Mouse (Mus musculus) MEL (cell line): ENCODE data around the gene Tmem240. TPM values are rescaled to one million over a fixed set of nuclear protein-coding genes. Genes with fewer than 3 reads are reported as not detected.

Experiments
- DNase-seq: peaks from one replicate; pipeline ENCODE4 v3.0.0; 2011; ENCODE audit warnings: low read depth, low spot score
- H3K27ac ChIP-seq: 2 replicates; pipeline ENCODE4 v1.5.1; 2012; ENCODE audit warnings: low read depth, mild to moderate bottlenecking, control low read depth, low read length, moderate library complexity; ENCODE audit not compliant: control insufficient read depth
- H3K27me3 ChIP-seq, 2 experiments: fragments of 150-350 bp in 1 of 2; sonication (generic) in 1 of 2; 2 replicates each; pipeline ENCODE4 v1.6.1; 2012; ENCODE audit warnings: low read length in 2 of 2, mild to moderate bottlenecking in 2 of 2, improper control_type of control experiment in 1 of 2, moderate library complexity in 1 of 2; ENCODE audit not compliant: insufficient read depth in 2 of 2, control insufficient read depth in 1 of 2
- H3K36me3 ChIP-seq, 2 experiments: 2 replicates each; pipeline ENCODE4 v1.6.1; 2012 to 2014; ENCODE audit warnings: low read length in 2 of 2, improper control_type of control experiment in 1 of 2, inconsistent platforms in 1 of 2, mild to moderate bottlenecking in 1 of 2; ENCODE audit not compliant: insufficient read depth in 2 of 2, control insufficient read depth in 1 of 2
- H3K4me1 ChIP-seq, 2 experiments: fragments of 150-350 bp in 1 of 2; sonication (generic) in 1 of 2; 2 replicates each; pipeline ENCODE4 v1.6.1; 2012; ENCODE audit warnings: low read length in 2 of 2, improper control_type of control experiment in 1 of 2, mild to moderate bottlenecking in 1 of 2; ENCODE audit not compliant: insufficient read depth in 2 of 2, control insufficient read depth in 1 of 2
- H3K4me3 ChIP-seq, 2 experiments: fragments of 150-350 bp in 1 of 2; sonication (generic) in 1 of 2; 2 replicates each; pipeline ENCODE4 v1.5.1; 2012; ENCODE audit warnings: low read depth in 2 of 2, low read length in 2 of 2, mild to moderate bottlenecking in 2 of 2, moderate library complexity in 2 of 2, control low read depth in 1 of 2, improper control_type of control experiment in 1 of 2; ENCODE audit not compliant: control insufficient read depth in 1 of 2, insufficient read depth in 1 of 2
- H3K79me2 ChIP-seq: 2 replicates; pipeline ENCODE4 v1.6.1; 2012; ENCODE audit warnings: mild to moderate bottlenecking, low read length, moderate library complexity; ENCODE audit not compliant: control insufficient read depth, poor library complexity, insufficient read depth
- H3K9ac ChIP-seq: 2 replicates; pipeline ENCODE4 v1.6.1; 2012; ENCODE audit warnings: low read depth, mild to moderate bottlenecking, control low read depth, low read length, moderate library complexity; ENCODE audit not compliant: control insufficient read depth, poor library complexity, severe bottlenecking
- H3K9me3 ChIP-seq: fragments of 150-350 bp; sonication (generic); replicated peaks from 2 replicates; pipeline ENCODE4 v1.6.1; 2012; ENCODE audit warnings: mild to moderate bottlenecking, low read length, improper control_type of control experiment, moderate library complexity; ENCODE audit not compliant: insufficient read depth
- BHLHE40 ChIP-seq: IDR thresholded peaks from 2 replicates; pipeline ENCODE4 v1.6.1; 2012; ENCODE audit warnings: low read depth, mild to moderate bottlenecking, inconsistent platforms, low read length, improper control_type of control experiment, borderline replicate concordance
- CHD1 ChIP-seq: IDR thresholded peaks from 2 replicates; pipeline ENCODE4 v1.6.1; 2012; ENCODE audit warnings: low read depth, mild to moderate bottlenecking, inconsistent platforms, low read length, improper control_type of control experiment
- CHD2 ChIP-seq: IDR thresholded peaks from 2 replicates; pipeline ENCODE4 v1.6.1; 2011; ENCODE audit warnings: low read length, improper control_type of control experiment
- CTCF ChIP-seq, 3 experiments: IDR thresholded peaks in 2 of 3; conservative IDR thresholded peaks in 1 of 3; 2 replicates each; pipeline ENCODE4 v1.5.1; 2011 to 2012; ENCODE audit warnings: low read length in 3 of 3, low read depth in 2 of 3, mild to moderate bottlenecking in 2 of 3, improper control_type of control experiment in 1 of 3, inconsistent platforms in 1 of 3, mixed read lengths in 1 of 3, moderate library complexity in 1 of 3; ENCODE audit not compliant: control insufficient read depth in 1 of 3, insufficient read depth in 1 of 3, poor library complexity in 1 of 3, severe bottlenecking in 1 of 3
- E2F4 ChIP-seq: IDR thresholded peaks from 2 replicates; pipeline ENCODE4 v1.6.1; 2011; ENCODE audit warnings: low read depth, low read length, improper control_type of control experiment, borderline replicate concordance
- ETS1 ChIP-seq: IDR thresholded peaks from 2 replicates; pipeline ENCODE4 v1.6.1; 2012; ENCODE audit warnings: low read depth, mild to moderate bottlenecking, inconsistent platforms, low read length, improper control_type of control experiment, moderate library complexity
- GATA1 ChIP-seq: IDR thresholded peaks from 2 replicates; pipeline ENCODE4 v1.6.1; 2011; ENCODE audit warnings: low read depth, low read length, improper control_type of control experiment
- HCFC1 ChIP-seq: IDR thresholded peaks from 2 replicates; pipeline ENCODE4 v1.6.1; 2012; ENCODE audit warnings: low read depth, mild to moderate bottlenecking, inconsistent platforms, low read length, improper control_type of control experiment, moderate library complexity
- KAT2A ChIP-seq: conservative IDR thresholded peaks from 2 replicates; pipeline ENCODE4 v1.6.1; 2012; ENCODE audit warnings: low read depth, low read length, improper control_type of control experiment, inconsistent platforms
- MAFK ChIP-seq: IDR thresholded peaks from 2 replicates; pipeline ENCODE4 v1.6.1; 2011; ENCODE audit warnings: low read depth, mild to moderate bottlenecking, low read length, improper control_type of control experiment, borderline replicate concordance
- MAX ChIP-seq: IDR thresholded peaks from 2 replicates; pipeline ENCODE4 v1.6.1; 2011; ENCODE audit warnings: low read length, improper control_type of control experiment
- MAZ ChIP-seq: IDR thresholded peaks from 2 replicates; pipeline ENCODE4 v1.6.1; 2012; ENCODE audit warnings: low read depth, mild to moderate bottlenecking, inconsistent platforms, low read length, improper control_type of control experiment
- MEF2A ChIP-seq: IDR thresholded peaks from 2 replicates; pipeline ENCODE4 v1.6.1; 2014; ENCODE audit warnings: low read depth, mild to moderate bottlenecking, inconsistent platforms, low read length, improper control_type of control experiment; ENCODE audit not compliant: poor library complexity, insufficient replicate concordance, severe bottlenecking; ENCODE audit errors: extremely low read depth
- MYB ChIP-seq: IDR thresholded peaks from 2 replicates; pipeline ENCODE4 v1.6.1; 2011; ENCODE audit warnings: mild to moderate bottlenecking, low read depth, low read length, improper control_type of control experiment
- NRF1 ChIP-seq: IDR thresholded peaks from 2 replicates; pipeline ENCODE4 v1.6.1; 2014; ENCODE audit warnings: low read depth, mild to moderate bottlenecking, inconsistent platforms, low read length, improper control_type of control experiment, moderate library complexity; ENCODE audit not compliant: poor library complexity, insufficient read depth, severe bottlenecking
- POLR2AphosphoS5 ChIP-seq: IDR thresholded peaks from 2 replicates; pipeline ENCODE4 v1.6.1; 2012; ENCODE audit warnings: low read depth, borderline replicate concordance, mild to moderate bottlenecking, inconsistent platforms, low read length, moderate library complexity, mixed read lengths
- RAD21 ChIP-seq: IDR thresholded peaks from 2 replicates; pipeline ENCODE4 v1.6.1; 2011; ENCODE audit warnings: mild to moderate bottlenecking, low read depth, low read length, improper control_type of control experiment
- SIN3A ChIP-seq: IDR thresholded peaks from 2 replicates; pipeline ENCODE4 v1.6.1; 2012; ENCODE audit warnings: low read length, improper control_type of control experiment, inconsistent platforms
- SMC3 ChIP-seq: IDR thresholded peaks from 2 replicates; pipeline ENCODE4 v1.6.1; 2011; ENCODE audit warnings: low read depth, low read length, improper control_type of control experiment
- TAL1 ChIP-seq: IDR thresholded peaks from 2 replicates; pipeline ENCODE4 v1.6.1; 2012; ENCODE audit warnings: mild to moderate bottlenecking, inconsistent platforms, low read length, moderate library complexity, mixed read lengths
- TBP ChIP-seq: IDR thresholded peaks from 2 replicates; pipeline ENCODE4 v1.8.0; 2011; ENCODE audit warnings: low read depth, low read length, improper control_type of control experiment
- TCF12 ChIP-seq: IDR thresholded peaks from 2 replicates; pipeline ENCODE4 v1.6.1; 2014; ENCODE audit warnings: low read depth, mild to moderate bottlenecking, inconsistent platforms, low read length, improper control_type of control experiment, moderate library complexity
- USF1 ChIP-seq: IDR thresholded peaks from 2 replicates; pipeline ENCODE4 v1.6.1; 2014; ENCODE audit warnings: low read depth, mild to moderate bottlenecking, inconsistent platforms, low read length, improper control_type of control experiment, moderate library complexity
- USF2 ChIP-seq, 2 experiments: IDR thresholded peaks; 2 replicates each; pipeline ENCODE4 v1.6.1; 2011 to 2012; ENCODE audit warnings: improper control_type of control experiment in 2 of 2, low read length in 2 of 2, borderline replicate concordance in 1 of 2, inconsistent platforms in 1 of 2, low read depth in 1 of 2, mild to moderate bottlenecking in 1 of 2; ENCODE audit not compliant: insufficient read depth in 1 of 2
- ZC3H11A ChIP-seq: IDR thresholded peaks from 2 replicates; pipeline ENCODE4 v1.6.1; 2012; ENCODE audit warnings: low read depth, mild to moderate bottlenecking, inconsistent platforms, low read length, improper control_type of control experiment
- ZMIZ1 ChIP-seq: IDR thresholded peaks from 2 replicates; pipeline ENCODE4 v1.6.1; 2012; ENCODE audit warnings: low read depth, mild to moderate bottlenecking, inconsistent platforms, low read length, improper control_type of control experiment, moderate library complexity
- polyA plus RNA-seq, 2 experiments: library from polyadenylated mRNA; stranded (reverse) in 1 of 2; unstranded in 1 of 2; fragments of >175 nt in 1 of 2; fragments of >200 nt in 1 of 2; gene quantifications; 2 replicates each; pipeline versions ENCODE4 v1.2.1 to v1.2.4; 2012; ENCODE audit warnings: low replicate concordance in 2 of 2, low read depth in 1 of 2; ENCODE audit not compliant: insufficient read length in 2 of 2, insufficient read depth in 1 of 2, missing spikeins in 1 of 2
- total RNA-seq: library from RNA; depleted of rRNA; stranded (reverse); fragments of 300-350 nt; gene quantifications from 2 replicates; pipeline ENCODE4 v1.2.3, GENCODE M21; 2012

The Tmem240 gene
- total and polyA plus RNA-seq, 3 experiments, result 0.27 to 0.33 TPM; not detected in 1

- Histone ChIP-seq H3K27ac (no peak overlapping the region), H3K36me3 (peaks cover 0 to 24% of the 10 kb centered on the region in 2 experiments; a peak in 2 of 4 replicates), H3K79me2 (no peaks in the 10 kb centered on the region), H3K27me3 (no peaks in the 10 kb centered on the region), H3K9me3 (no peaks in the 10 kb centered on the region), H3K4me1 (no peaks in the 10 kb centered on the region), H3K9ac (no peak overlapping the region), H3K4me3 (no peak overlapping the region)
- DNase-seq, result no peak
- TF ChIP-seq MAX (no peak), NRF1 (no peak), TBP (no peak), MEF2A (no peak), POLR2AphosphoS5 (no peak), USF2 (IDR thresholded peaks at IDR 0.05; ENCODE audit: borderline replicate concordance in 1 of 2, insufficient read depth in 1 of 2, low read depth in 1 of 2, low read length in 2 of 2) (no peak), KAT2A (no peak), USF1 (no peak), SIN3A (no peak), SMC3 (no peak), MYB (no peak), ZMIZ1 (no peak), GATA1 (no peak), CTCF (IDR thresholded peaks at IDR 0.05 in 2 of 3, conservative IDR thresholded peaks at IDR 0.05 in 1 of 3; ENCODE audit: control insufficient read depth in 1 of 3, insufficient read depth in 1 of 3, low read depth in 2 of 3, low read length in 3 of 3, poor library complexity in 1 of 3, severe bottlenecking in 1 of 3) (no peak), BHLHE40 (no peak), CHD2 (no peak), ETS1 (no peak), RAD21 (no peak), TCF12 (no peak), MAZ (no peak)
These were observed 9.9 kb downstream of the Tmem240 start for GRCm38 (mm10) chr4:155744474-155744873.

GRCm38 (mm10) chr4:155745136-155745535 lies 10.5 kb downstream of the Tmem240 start:
- H3K4me3 ChIP-seq, result no peak overlapping the region
- no peaks in the 10 kb centered on the region for H3K4me1 ChIP-seq

More at GRCm38 (mm10) chr4:155745136-155745535, 10.5 kb downstream of the Tmem240 start:
- H3K79me2 ChIP-seq, result 0 out of 2 replicates have a peak, but pooled peaks cover 3% of the 10 kb centered on the region
- H3K27ac ChIP-seq, result no peak overlapping the region
- TF ChIP-seq CHD2 (no peak), TBP (no peak), GATA1 (no peak), MAFK (no peak), HCFC1 (no peak), TCF12 (no peak), MYB (no peak), E2F4 (no peak), ETS1 (no peak), NRF1 (no peak), ZC3H11A (no peak), TAL1 (no peak), CHD1 (no peak), BHLHE40 (no peak), MAZ (no peak)
- DNase-seq, result no peak
- H3K9ac ChIP-seq, result no peak overlapping the region
- no peaks in the 10 kb centered on the region for H3K9me3 ChIP-seq
- H3K36me3 ChIP-seq, result peaks cover 0 to 26% of the 10 kb centered on the region in 2 experiments; a peak in 2 of 4 replicates
- no peaks in the 10 kb centered on the region for H3K27me3 ChIP-seq
